ENCODE assay signal across 13 mouse cellular contexts in genomic region chr11:51658291-51658690, GRCm38 (mm10). TPM values are rescaled to one million over a fixed set of nuclear protein-coding genes. Genes with fewer than 3 reads are reported as not detected.
A peak's percentile ranks its signal among the peaks of the same experiment; 100 is the strongest.
DNase-seq lines count a peak whose midpoint lies in the region; ATAC-seq and TF ChIP-seq lines count a peak whose summit lies in the region.
"Had no signal": no experiment of that assay in that cellular context is flagged by ENCODE, and none has a peak within 500 bp of the region (broad histone marks: within the 10 kb centered on the region; RNA-seq: fewer than 3 reads in every experiment).

No protein-coding gene starts in this region.

- peak; percentile 20; the same call in 1 of the 2 replicates for ATAC-seq in frontal cortex, adult (ENCODE audit: low TSS enrichment)

- H3K4me2 ChIP-seq in myocyte (ENCODE audit: low read depth) = peak overlapping the region; percentile 50
- H3K4me2 ChIP-seq: heart, embryonic 13.5 days had no signal

- H3K4me3 ChIP-seq in brown adipose tissue, adult 24 weeks (ENCODE audit: insufficient read depth, low read depth, low read length) = no peak overlapping the region
- H3K4me3 ChIP-seq in myocyte = no peak overlapping the region
- H3K4me3 ChIP-seq: heart, embryonic 13.5 days had no signal

- H3K27me3 ChIP-seq in myocyte (ENCODE audit: control insufficient read depth, insufficient read depth, insufficient read length) = no peaks in the 10 kb centered on the region
- H3K27me3 ChIP-seq: heart, embryonic 13.5 days had no signal

- no peak for DNase-seq in frontal cortex, postnatal 14 days (ENCODE audit: low spot score in 2 of 2)
- peak; percentile 39 for DNase-seq in kidney, postnatal 10 days
- DNase-seq in kidney, postnatal 14 days = no peak
- DNase-seq in ovary, adult 18-20 months (ENCODE audit: low spot score) = no peak
- no peak for DNase-seq in adipocyte (ENCODE audit: low spot score)
- DNase-seq: cerebellum, adult 11-12 months; layer of hippocampus, postnatal 36 days had no signal

- H3K4me1 ChIP-seq in brown adipose tissue, adult 24 weeks (ENCODE audit: control insufficient read depth, insufficient read depth, insufficient read length, low read length) = peaks cover 33% of the 10 kb centered on the region

- no peak overlapping the region for H3ac ChIP-seq in myocyte (ENCODE audit: control insufficient read depth, insufficient read length)

- H3K36me3 ChIP-seq in myocyte (ENCODE audit: control insufficient read depth, insufficient read depth) = no peaks in the 10 kb centered on the region
- H3K36me3 ChIP-seq: heart, embryonic 13.5 days had no signal

- TF ChIP-seq POLR2A in myocyte (IDR thresholded peaks at IDR 0.05; ENCODE audit: insufficient read length, low read depth) = no peak

- no peaks in the 10 kb centered on the region for H3K79me2 ChIP-seq in myocyte (ENCODE audit: control insufficient read depth, insufficient read depth)

- 0 out of 2 replicates have a peak overlapping the region, but pooled peaks have one; percentile 47 for H3K27ac ChIP-seq in brown adipose tissue, adult 24 weeks (replicated peaks; ENCODE audit: low read depth, low read length)
- H3K27ac ChIP-seq: heart, embryonic 13.5 days; hindbrain, postnatal 0 days; liver, embryonic 14.5 days had no signal

TF ChIP-seq in myocyte, 11 proteins besides CTCF, POLR2A, EP300 and RAD21:
- TF ChIP-seq SRF (IDR thresholded peaks at IDR 0.05; ENCODE audit: control insufficient read depth, insufficient read length, low read depth) (no peak), MYOD1 (IDR thresholded peaks at IDR 0.05; ENCODE audit: control insufficient read depth in 1 of 3, insufficient read length in 2 of 3, low read depth in 2 of 3) (no peak), POLR2AphosphoS2 (IDR thresholded peaks at IDR 0.05; ENCODE audit: insufficient read length, low read depth) (no peak), TCF12 (IDR thresholded peaks at IDR 0.05; ENCODE audit: insufficient read depth, poor library complexity, severe bottlenecking) (no peak), USF1 (IDR thresholded peaks at IDR 0.05; ENCODE audit: low read depth) (no peak), CEBPB (IDR thresholded peaks at IDR 0.05; ENCODE audit: insufficient read depth, poor library complexity, severe bottlenecking) (no peak), TCF3 (IDR thresholded peaks at IDR 0.05; ENCODE audit: insufficient read length, low read depth) (no peak), MYOG (IDR thresholded peaks at IDR 0.05; ENCODE audit: control insufficient read depth in 1 of 3, insufficient read depth in 1 of 3, insufficient read length in 2 of 3, low read depth in 2 of 3) (no peak), REST (IDR thresholded peaks at IDR 0.05; ENCODE audit: insufficient read depth, insufficient read length) (no peak), MAX (IDR thresholded peaks at IDR 0.05; ENCODE audit: low read depth) (no peak), E2F4 (IDR thresholded peaks at IDR 0.05; ENCODE audit: insufficient read depth) (no peak)

RNA-seq across cellular contexts. Expression of gene D930048N14Rik, which starts 7.5 kb away (rescaled TPM):
- 0.46 and 0.52 TPM in 2 replicates for polyA plus RNA-seq in brown adipose tissue, adult 24 weeks (2012; ENCODE audit: insufficient read depth, insufficient read length, missing spikeins)
- 0.25 TPM for polyA plus RNA-seq in myocyte (2012; fragmentation: generic; extraction: Trizol)

RNA-seq across cellular contexts. Expression of gene N4bp3, which starts 7.6 kb away (rescaled TPM):
- 2.0 and 4.8 TPM in 2 replicates for polyA plus RNA-seq in brown adipose tissue, adult 24 weeks (2012; ENCODE audit: insufficient read depth, insufficient read length, missing spikeins)
- 16.3 TPM for polyA plus RNA-seq in myocyte (2012; fragmentation: generic; extraction: Trizol)

RNA-seq across cellular contexts. Expression of gene Rmnd5b, which starts 22.6 kb away (rescaled TPM):
- 11.1 and 11.6 TPM in 2 replicates for polyA plus RNA-seq in brown adipose tissue, adult 24 weeks (2012; ENCODE audit: insufficient read depth, insufficient read length, missing spikeins)
- 41.0 TPM for polyA plus RNA-seq in myocyte (2012; fragmentation: generic; extraction: Trizol)

RNA-seq across cellular contexts. Expression of gene 0610009B22Rik, which starts 30.4 kb away (rescaled TPM):
- 76.0 and 82.6 TPM in 2 replicates for polyA plus RNA-seq in brown adipose tissue, adult 24 weeks (2012; ENCODE audit: insufficient read depth, insufficient read length, missing spikeins)
- polyA plus RNA-seq in myocyte (2012; fragmentation: generic; extraction: Trizol) = 27.9 TPM

RNA-seq across cellular contexts. Expression of gene Nhp2, which starts 38.8 kb away (rescaled TPM):
- 43.4 and 50.7 TPM in 2 replicates for polyA plus RNA-seq in brown adipose tissue, adult 24 weeks (2012; ENCODE audit: insufficient read depth, insufficient read length, missing spikeins)
- 137 TPM for polyA plus RNA-seq in myocyte (2012; fragmentation: generic; extraction: Trizol)
